Mouse (Mus musculus): ENCODE data around the gene Nol9. TPM values are rescaled to one million over a fixed set of nuclear protein-coding genes. Genes with fewer than 3 reads are reported as not detected.

The Nol9 gene
- total and polyA plus RNA-seq, 2 experiments from 2014 or later: 20.1 to 31.8 TPM

- WGBS: 3% methylated on average over 10 of the region's 10 CpGs
- Histone ChIP-seq H3K4me1 (ENCODE audit: insufficient read depth) (peaks cover 19% of the 10 kb centered on the region; the same call in 1 of the 2 replicates), H3K27me3 (ENCODE audit: insufficient read depth, low read length) (peaks cover 13% of the 10 kb centered on the region), H3K4me3 (ENCODE audit: low read depth, low read length) (peak overlapping the region; percentile 71), H3K4me2 (ENCODE audit: low read depth) (peak overlapping the region; percentile 100), H3K9ac (peak overlapping the region; percentile 58), H3K9me3 (ENCODE audit: low read length) (no peaks in the 10 kb centered on the region), H3K36me3 (ENCODE audit: insufficient read depth) (peaks cover 12% of the 10 kb centered on the region), H3K27ac (ENCODE audit: low read depth, low read length) (no peak overlapping the region)
- ATAC-seq: 0 out of 2 replicates have a peak, but pooled peaks have one; percentile 17
- DNase-seq: no peak
- TF ChIP-seq CTCF (IDR thresholded peaks at IDR 0.05; ENCODE audit: low read depth): no peak
These were observed 28.9 kb upstream of the Nol9 start for GRCm38 (mm10) chr4:152010091-152010706.

GRCm38 (mm10) chr4:152010707-152011134 is 28.4 kb upstream of the Nol9 start:
- Histone ChIP-seq H3K27ac (ENCODE audit: low read depth, low read length) (no peak overlapping the region), H3K9me3 (ENCODE audit: low read length) (no peaks in the 10 kb centered on the region), H3K9ac (peak overlapping the region; percentile 58; the same call in 1 of the 2 replicates), H3K36me3 (ENCODE audit: insufficient read depth) (peaks cover 17% of the 10 kb centered on the region), H3K4me2 (ENCODE audit: low read depth) (peak overlapping the region; percentile 100), H3K27me3 (ENCODE audit: insufficient read depth, low read length) (peaks cover 13% of the 10 kb centered on the region), H3K4me1 (ENCODE audit: insufficient read depth) (peaks cover 19% of the 10 kb centered on the region; the same call in 1 of the 2 replicates), H3K4me3 (ENCODE audit: low read depth, low read length) (peak overlapping the region; percentile 18; the same call in 1 of the 2 replicates)
- no peak for ATAC-seq
- DNase-seq: no peak
- no peak for TF ChIP-seq CTCF (IDR thresholded peaks at IDR 0.05; ENCODE audit: low read depth)
- WGBS: 11% methylated on average over 13 of the region's 13 CpGs

GRCm38 (mm10) chr4:152011171-152011760 is 27.9 kb upstream of the Nol9 start:
- Histone ChIP-seq H3K27me3 (ENCODE audit: insufficient read depth, low read length) (peaks cover 12% of the 10 kb centered on the region), H3K27ac (ENCODE audit: low read depth, low read length) (no peak overlapping the region), H3K36me3 (ENCODE audit: insufficient read depth) (peaks cover 22% of the 10 kb centered on the region), H3K9me3 (ENCODE audit: low read length) (no peaks in the 10 kb centered on the region), H3K4me2 (ENCODE audit: low read depth) (peak overlapping the region; percentile 100; the same call in 1 of the 2 replicates), H3K9ac (no peak overlapping the region), H3K4me1 (ENCODE audit: insufficient read depth) (peaks cover 19% of the 10 kb centered on the region; the same call in 1 of the 2 replicates), H3K4me3 (ENCODE audit: low read depth, low read length) (0 out of 2 replicates have a peak overlapping the region, but pooled peaks have one; percentile 18)
- ATAC-seq (no peak), DNase-seq (no peak)
- WGBS: 73% methylated on average over 8 of the region's 8 CpGs
- no peak for TF ChIP-seq CTCF (IDR thresholded peaks at IDR 0.05; ENCODE audit: low read depth)

- 96% methylated on average over 16 of the region's 16 CpGs for WGBS
- no peaks in the 10 kb centered on the region for H3K9me3 ChIP-seq (ENCODE audit: low read length)
These were observed 27.0 kb upstream of the Nol9 start for GRCm38 (mm10) chr4:152012109-152012508.

GRCm38 (mm10) chr4:152013036-152013813 is 25.9 kb upstream of the Nol9 start:
- no peak overlapping the region for H3K4me3 ChIP-seq (ENCODE audit: low read depth, low read length)
- TF ChIP-seq CTCF (IDR thresholded peaks at IDR 0.05; ENCODE audit: low read depth): no peak
- no peaks in the 10 kb centered on the region for H3K27me3 ChIP-seq (ENCODE audit: insufficient read depth, low read length)
- H3K9ac ChIP-seq: no peak overlapping the region
- DNase-seq (no peak), ATAC-seq (no peak)
- H3K4me2 ChIP-seq (ENCODE audit: low read depth): no peak overlapping the region
- peaks cover 14% of the 10 kb centered on the region; the same call in 1 of the 2 replicates for H3K4me1 ChIP-seq (ENCODE audit: insufficient read depth)
- peaks cover 28% of the 10 kb centered on the region for H3K36me3 ChIP-seq (ENCODE audit: insufficient read depth)
- H3K9me3 ChIP-seq (ENCODE audit: low read length): no peaks in the 10 kb centered on the region
- 86% methylated on average over 12 of the region's 12 CpGs for WGBS
- H3K27ac ChIP-seq (ENCODE audit: low read depth, low read length): no peak overlapping the region

More at GRCm38 (mm10) chr4:152012109-152012508, 27.0 kb upstream of the Nol9 start:
- Histone ChIP-seq H3K4me1 (ENCODE audit: insufficient read depth) (peaks cover 19% of the 10 kb centered on the region; the same call in 1 of the 2 replicates), H3K27me3 (ENCODE audit: insufficient read depth, low read length) (peaks cover 6% of the 10 kb centered on the region; the same call in 1 of the 2 replicates), H3K36me3 (ENCODE audit: insufficient read depth) (peaks cover 24% of the 10 kb centered on the region), H3K4me2 (ENCODE audit: low read depth) (no peak overlapping the region), H3K27ac (ENCODE audit: low read depth, low read length) (no peak overlapping the region), H3K4me3 (ENCODE audit: low read depth, low read length) (no peak overlapping the region), H3K9ac (no peak overlapping the region)
- no peak for TF ChIP-seq CTCF (IDR thresholded peaks at IDR 0.05; ENCODE audit: low read depth)
- ATAC-seq (no peak), DNase-seq (no peak)

GRCm38 (mm10) chr4:152019073-152019472 is 20.0 kb upstream of the Nol9 start:
- H3K27ac ChIP-seq (ENCODE audit: low read depth, low read length): no peak overlapping the region
- no peak overlapping the region for H3K4me2 ChIP-seq (ENCODE audit: low read depth)
- no peak overlapping the region for H3K9ac ChIP-seq
- no peak for TF ChIP-seq CTCF (IDR thresholded peaks at IDR 0.05; ENCODE audit: low read depth)
- ATAC-seq (no peak), DNase-seq (no peak)
- no peak overlapping the region for H3K4me3 ChIP-seq (ENCODE audit: low read depth, low read length)
- WGBS: 87% methylated on average over 6 of the region's 6 CpGs
- H3K4me1 ChIP-seq (ENCODE audit: insufficient read depth): no peaks in the 10 kb centered on the region
- H3K36me3 ChIP-seq (ENCODE audit: insufficient read depth): peaks cover 76% of the 10 kb centered on the region
- no peaks in the 10 kb centered on the region for H3K9me3 ChIP-seq (ENCODE audit: low read length)
- no peaks in the 10 kb centered on the region for H3K27me3 ChIP-seq (ENCODE audit: insufficient read depth, low read length)
